Mouse (Mus musculus): ENCODE measurements around the gene Hnmt.

DNA sequence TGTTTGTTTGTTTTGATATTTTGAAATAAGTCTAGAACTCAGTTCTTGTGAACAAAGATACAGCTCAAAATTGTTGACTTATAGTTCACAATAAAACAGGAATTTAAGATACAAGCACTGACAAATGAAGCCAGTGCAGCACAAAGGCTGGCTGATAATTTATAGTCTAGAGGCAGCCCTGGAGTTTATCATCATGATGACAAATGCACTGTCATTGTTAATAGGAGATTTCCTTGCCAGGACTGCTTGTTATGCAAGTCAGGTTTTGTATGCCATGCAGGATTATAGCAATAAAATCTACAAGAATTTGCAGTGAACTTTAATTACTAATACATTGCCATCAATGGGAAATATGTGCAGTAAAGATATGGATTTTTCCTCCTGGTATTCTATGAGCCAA lies 61.9 kb downstream of the Hnmt start:
- TF ChIP-seq CTCF (IDR thresholded peaks at IDR 0.05; ENCODE audit: low read depth, low read length), result no peak
- no peak for TF ChIP-seq POLR2A (IDR thresholded peaks at IDR 0.05; ENCODE audit: borderline replicate concordance, low read depth, low read length)
